Comparison of ENCODE assay signal across 8 mouse cellular contexts in the genomic region with DNA sequence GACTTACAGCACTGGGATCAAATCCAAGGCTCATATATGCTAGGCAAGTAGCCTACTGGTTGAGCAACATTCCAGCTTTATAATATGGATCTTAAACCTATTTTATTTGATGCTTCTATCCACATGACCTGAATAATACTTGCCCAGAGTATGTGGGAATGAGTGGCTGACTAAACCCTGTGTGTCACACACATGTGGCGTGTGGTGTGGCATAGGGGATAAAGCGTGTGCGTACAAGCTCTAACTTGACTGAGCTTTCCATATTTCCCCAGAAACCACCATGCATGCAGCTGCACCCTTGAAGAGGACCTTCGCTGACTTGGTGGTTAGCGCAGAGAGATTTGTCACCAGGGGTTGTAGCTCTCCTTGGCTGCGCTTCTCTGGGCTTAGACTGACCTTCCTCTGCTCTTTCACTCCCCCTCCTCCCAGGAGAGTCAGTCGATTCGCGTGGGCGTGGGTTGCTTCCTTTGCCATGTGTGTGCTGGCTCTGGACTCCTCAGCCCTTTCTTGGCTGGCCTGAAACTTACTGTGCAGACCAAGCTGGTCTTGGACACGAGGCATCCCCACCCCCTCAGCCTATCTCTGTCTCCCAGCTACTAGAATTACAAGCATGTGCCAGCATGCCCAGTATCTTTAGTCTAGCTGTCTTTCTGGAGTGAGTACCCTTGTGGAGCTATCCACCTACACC.
DNase-seq lines count a peak whose midpoint lies in the region; ATAC-seq and TF ChIP-seq lines count a peak whose summit lies in the region.

No protein-coding gene starts in this region.

- no peak overlapping the region for H3K4me3 ChIP-seq in lung, embryonic 14.5 days (ENCODE audit: low read depth, low read length)
- H3K4me3 ChIP-seq in lung, adult 2 months (replicated peaks; ENCODE audit: extremely low read depth, low read depth, low read length): no peak overlapping the region

- peaks cover 17% of the 10 kb centered on the region for H3K4me1 ChIP-seq in lung, embryonic 14.5 days (ENCODE audit: insufficient read depth)
- H3K4me1 ChIP-seq in lung, adult 2 months (ENCODE audit: control insufficient read depth, insufficient read depth, low read length): peaks cover 4% of the 10 kb centered on the region; the same call in 1 of the 2 replicates

- peak; percentile 45 for ATAC-seq in lung, embryonic 14.5 days (ENCODE audit: insufficient read depth)
- peak; percentile 42; the same call in 1 of the 2 replicates for ATAC-seq in megakaryocyte progenitor cell, adult 5-6 weeks (replicated peaks; ENCODE audit: poor library complexity)

- 0 out of 2 replicates have a peak overlapping the region, but pooled peaks have one; percentile 27 for H3K27ac ChIP-seq in lung, embryonic 14.5 days (ENCODE audit: low read depth)

- DNase-seq in lung, embryonic 14.5 days: peak; percentile 51
- no peak for DNase-seq in lung, adult 2 months
- peak; percentile 25 to 42 for DNase-seq in cerebellum, postnatal 25 days
- DNase-seq in heart, adult 8-10 months (ENCODE audit: low spot score): peak; percentile 43
- DNase-seq in embryo, embryonic 10 days (ENCODE audit: low spot score): no peak
- no peak for DNase-seq in frontal cortex, postnatal 10 days (ENCODE audit: low spot score in 2 of 2)
- DNase-seq in left cerebral cortex, adult 11 months (ENCODE audit: low spot score): no peak

- H3K9ac ChIP-seq in lung, embryonic 14.5 days: no peak overlapping the region

- no peaks in the 10 kb centered on the region for H3K36me3 ChIP-seq in lung, embryonic 14.5 days (ENCODE audit: insufficient read depth)

- TF ChIP-seq CTCF in lung, embryonic 14.5 days (IDR thresholded peaks at IDR 0.05; ENCODE audit: low read depth): no peak
- no peak for TF ChIP-seq CTCF in lung, adult 2 months (IDR thresholded peaks at IDR 0.05; ENCODE audit: insufficient read depth, low read length)

- no peak overlapping the region for H3K4me2 ChIP-seq in lung, embryonic 14.5 days

- no peaks in the 10 kb centered on the region for H3K9me3 ChIP-seq in lung, embryonic 14.5 days (ENCODE audit: low read depth, low read length)

- 60% methylated on average over 11 of the region's 11 CpGs for WGBS in lung, embryonic 14.5 days
- 56% methylated on average over 11 of the region's 11 CpGs for WGBS in lung, adult 2 months

- TF ChIP-seq POLR2A in lung, adult 2 months (IDR thresholded peaks at IDR 0.05; ENCODE audit: borderline replicate concordance, extremely low read depth, low read depth, low read length): no peak

- no peaks in the 10 kb centered on the region for H3K27me3 ChIP-seq in lung, embryonic 14.5 days (ENCODE audit: insufficient read depth, low read length)

Comparison
In these comparisons a context has a peak if more than half of its experiments do, and no peak if none do; other contexts are left out.
1. DNase-seq: peak in lung, embryonic 14.5 days (single experiment), cerebellum, postnatal 25 days (2 of 2) and heart, adult 8-10 months (single experiment); none in lung, adult 2 months (single experiment), embryo, embryonic 10 days (single experiment), frontal cortex, postnatal 10 days (0 of 2) and left cerebral cortex, adult 11 months (single experiment).